In genomic region chr10:38668610-38669009, GRCm38 (mm10) we compare ENCODE assay signal across 8 mouse cellular contexts.
"Had no signal": no experiment of that assay in that cellular context is flagged by ENCODE, and none has a peak within 500 bp of the region (broad histone marks: within the 10 kb centered on the region; RNA-seq: fewer than 3 reads in every experiment).

No protein-coding gene starts in this region.

- DNase-seq: kidney, postnatal 14 days; layer of hippocampus, postnatal 36 days; left cerebral cortex, postnatal 4 days; lung, adult 2 months; lung, postnatal 36 days; right cerebral cortex, adult 18-20 months; right cerebral cortex, postnatal 25 days; thymus, postnatal 4 days had no signal
